Mouse (Mus musculus) forebrain, embryonic 14.5 days (tissue): ENCODE measurements around the gene Selenoh. TPM values are rescaled to one million over a fixed set of nuclear protein-coding genes. Genes with fewer than 3 reads are reported as not detected.
A peak's percentile ranks its signal among the peaks of the same experiment; 100 is the strongest.

Experiments used
- ATAC-seq: fragments of 200-750 bp; cut with Nextera tagmentation; 2 replicates; pipeline ENCODE4 v1.8.0; 2017; ENCODE audit warnings: mild to moderate bottlenecking, moderate library complexity
- DNase-seq: peaks from one replicate; pipeline ENCODE4 v3.0.0-alpha.2; 2015; ENCODE audit warnings: low spot score
- H3K27ac ChIP-seq: fragments of 300-500 bp; sonication (generic); 2 replicates; pipeline ENCODE4 v1.5.1; 2014; ENCODE audit warnings: low read depth, mild to moderate bottlenecking, control low read depth, low read length, moderate library complexity
- H3K27me3 ChIP-seq: fragments of 300-500 bp; sonication (generic); replicated peaks from 2 replicates; pipeline ENCODE4 v1.6.1; 2014; ENCODE audit warnings: low read length, control low read depth, mixed read lengths; ENCODE audit not compliant: control insufficient read depth, insufficient read depth
- H3K36me3 ChIP-seq: fragments of 300-500 bp; sonication (generic); 2 replicates; pipeline ENCODE4 v1.6.1; 2014; ENCODE audit warnings: low read length, control low read depth; ENCODE audit not compliant: control insufficient read depth, insufficient read depth
- H3K4me1 ChIP-seq: fragments of 300-500 bp; sonication (generic); 2 replicates; pipeline ENCODE4 v1.6.1; 2014; ENCODE audit warnings: antibody characterized with exemption, low read length, control low read depth; ENCODE audit not compliant: control insufficient read depth, insufficient read depth
- H3K4me2 ChIP-seq: fragments of 300-500 bp; sonication (generic); 2 replicates; pipeline ENCODE4 v1.6.1; 2014; ENCODE audit warnings: mild to moderate bottlenecking, control low read depth, low read length
- H3K4me3 ChIP-seq: fragments of 300-500 bp; sonication (generic); 2 replicates; pipeline ENCODE4 v1.5.1; 2014; ENCODE audit warnings: low read depth, low read length, control low read depth
- H3K9ac ChIP-seq: fragments of 300-500 bp; sonication (generic); 2 replicates; pipeline ENCODE4 v1.6.1; 2014; ENCODE audit warnings: mild to moderate bottlenecking, low read length, control low read depth, moderate library complexity
- H3K9me3 ChIP-seq: fragments of 300-500 bp; sonication (generic); replicated peaks from 2 replicates; pipeline ENCODE4 v1.6.1; 2016; ENCODE audit warnings: low read length, control low read depth, mixed read lengths; ENCODE audit not compliant: control insufficient read depth
- WGBS: fragments of 180-500 bp; shearing (Covaris S2); extraction: QIAGEN DNeasy Blood & Tissue Kit; methylation state at CpG from one replicate; pipeline ENCODE4 v1.1.7; 2014; 5-methylcytosine and 5-hydroxymethylcytosine counted together
- polyA plus RNA-seq: library from polyadenylated mRNA; unstranded; fragments of >200 nt; fragmentation: Nextera tagmentation; extraction: Ambion mirVana; gene quantifications from 2 replicates; pipeline ENCODE4 v1.2.1, GENCODE M21; 2014

The Selenoh gene
- polyA plus RNA-seq, 1 experiment from 2014 or later = 350 TPM

DNA sequence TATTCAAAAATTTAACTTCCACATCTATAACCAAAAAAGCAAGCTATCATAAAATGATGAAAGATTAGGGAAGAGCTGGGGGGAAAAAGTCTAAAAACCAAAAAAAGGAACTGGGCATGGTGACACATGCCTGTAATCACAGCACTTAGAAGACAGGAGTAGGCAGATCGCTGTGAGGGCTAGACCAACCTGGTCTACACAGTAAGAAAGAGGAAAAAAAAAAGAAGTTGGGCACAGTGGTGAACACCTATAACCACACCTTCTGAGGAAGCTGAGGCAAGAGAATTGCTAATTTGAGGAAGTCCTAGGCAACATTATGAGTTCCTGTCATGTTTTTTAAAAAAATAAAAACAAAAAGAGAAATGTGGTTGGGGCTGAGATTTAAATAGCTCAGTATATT, 14.7 kb downstream of the Selenoh start:
- WGBS = 71% methylated on average over 1 of the region's 1 CpGs
- Histone ChIP-seq H3K9me3 (no peaks in the 10 kb centered on the region), H3K4me1 (no peaks in the 10 kb centered on the region), H3K36me3 (no peaks in the 10 kb centered on the region), H3K9ac (no peak overlapping the region), H3K4me2 (no peak overlapping the region), H3K27me3 (no peaks in the 10 kb centered on the region), H3K4me3 (no peak overlapping the region), H3K27ac (no peak overlapping the region)
- DNase-seq (no peak), ATAC-seq (no peak)

GRCm38 (mm10) chr2:84653354-84653753, 17.2 kb downstream of the Selenoh start:
- no peak for ATAC-seq

DNA sequence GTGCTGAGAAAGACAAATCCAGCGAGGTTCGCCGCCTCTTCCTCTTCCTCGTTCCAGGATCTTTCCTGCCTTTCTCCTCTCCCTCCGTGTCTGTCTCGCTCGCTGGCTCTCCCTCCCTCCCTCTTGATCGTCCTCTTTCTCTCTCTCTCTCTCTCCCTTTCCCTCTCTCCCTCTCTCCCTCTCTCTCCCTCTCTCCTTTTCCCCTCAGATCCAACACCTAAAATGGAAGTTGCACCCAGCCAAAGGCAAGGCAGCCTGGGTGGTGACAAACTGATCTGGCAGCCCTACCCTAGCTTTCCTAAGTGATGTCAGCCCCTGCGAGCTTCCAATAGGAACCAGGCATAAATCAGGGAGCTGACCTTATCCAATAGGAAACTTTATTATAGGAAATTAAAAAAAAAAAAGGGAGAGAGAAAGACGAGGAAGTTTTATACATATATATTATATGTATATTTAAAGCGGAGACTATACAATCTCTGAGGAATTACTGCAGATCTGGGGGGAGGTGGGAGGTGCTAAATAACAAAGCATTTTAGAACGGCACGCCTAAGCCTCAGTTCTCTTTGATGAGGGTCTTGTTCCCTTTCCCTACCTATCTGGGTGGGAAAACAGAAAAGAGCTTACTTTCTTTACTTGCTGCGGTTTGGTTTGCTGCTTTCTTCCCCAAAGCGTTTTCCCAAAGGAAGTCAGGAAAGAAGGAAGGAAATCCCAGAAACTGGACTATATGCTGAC, 19.9 kb downstream of the Selenoh start, which contains the start of gene Ctnnd1:
Ctnnd1 (minus strand) TSS at position 302 of the 732 bp plus-strand sequence.
- Histone ChIP-seq H3K4me2 (peak within 1 kb of the TSS; percentile 84), H3K4me1 (peaks cover 2% of the 10 kb centered on the region; the same call in 1 of the 2 replicates), H3K27ac (peak within 1 kb of the TSS; percentile 91), H3K27me3 (no peaks in the 10 kb centered on the region), H3K4me3 (peak within 1 kb of the TSS; percentile 49), H3K9ac (peak within 1 kb of the TSS; percentile 74), H3K36me3 (no peaks in the 10 kb centered on the region), H3K9me3 (no peaks in the 10 kb centered on the region)
- WGBS = under 1% methylated on average over 15 of the region's 15 CpGs
- DNase-seq (peak; percentile 97), ATAC-seq (peak; percentile 99)

More at GRCm38 (mm10) chr2:84653354-84653753, 17.2 kb downstream of the Selenoh start:
- H3K36me3 ChIP-seq = no peaks in the 10 kb centered on the region
- H3K4me2 ChIP-seq = no peak overlapping the region
- no peak overlapping the region for H3K27ac ChIP-seq
- no peaks in the 10 kb centered on the region for H3K4me1 ChIP-seq
- no peak for DNase-seq
- no peaks in the 10 kb centered on the region for H3K27me3 ChIP-seq
- H3K9me3 ChIP-seq = no peaks in the 10 kb centered on the region
- no peak overlapping the region for H3K4me3 ChIP-seq
- H3K9ac ChIP-seq = no peak overlapping the region

DNA sequence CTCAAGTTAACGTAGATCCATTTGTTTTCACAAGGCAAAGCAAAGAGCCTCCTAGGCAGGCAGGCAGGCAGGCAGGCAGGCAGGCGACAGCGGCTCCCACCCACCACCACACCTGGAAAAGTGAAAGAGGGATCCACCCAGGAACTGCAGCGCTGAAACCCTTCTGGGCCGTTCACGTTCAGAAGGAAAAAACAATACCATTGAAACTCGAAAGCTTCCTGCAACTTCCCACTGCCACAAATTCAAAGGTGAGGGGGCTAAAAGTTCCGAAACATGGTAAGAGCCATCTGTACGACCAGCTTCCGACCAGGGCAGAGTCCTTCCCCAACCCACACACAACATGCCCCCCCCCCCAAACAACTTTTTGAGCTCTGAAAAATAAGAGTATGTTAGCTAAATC, 20.9 kb downstream of the Selenoh start:
- Histone ChIP-seq H3K4me3 (peak overlapping the region; percentile 49), H3K4me2 (peak overlapping the region; percentile 84), H3K9me3 (no peaks in the 10 kb centered on the region), H3K36me3 (no peaks in the 10 kb centered on the region), H3K27ac (no peak overlapping the region; the same call in 1 of the 2 replicates), H3K4me1 (peaks cover 2% of the 10 kb centered on the region; the same call in 1 of the 2 replicates), H3K27me3 (no peaks in the 10 kb centered on the region), H3K9ac (peak overlapping the region; percentile 74)
- WGBS = 0% methylated on average over 10 of the region's 10 CpGs
- DNase-seq (peak; percentile 17), ATAC-seq (no peak)

DNA sequence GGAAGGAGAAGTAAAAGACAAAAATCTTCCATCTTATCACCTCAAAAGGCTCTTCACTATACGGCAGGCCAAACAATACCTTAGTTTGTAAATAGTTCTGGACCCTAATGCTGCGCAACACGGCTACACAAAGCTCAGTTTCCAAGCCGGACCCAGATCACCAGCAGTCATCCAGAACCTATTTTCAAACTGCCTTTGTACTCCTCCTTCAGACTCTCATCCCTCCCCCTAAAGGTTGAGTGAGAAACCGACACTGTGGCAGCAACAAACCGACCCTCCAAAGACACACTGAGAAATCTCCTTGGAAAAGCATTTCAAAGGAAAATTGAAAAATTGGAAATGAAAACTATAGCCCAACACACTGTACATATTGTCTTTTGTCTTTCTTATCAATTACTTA, 22.2 kb downstream of the Selenoh start:
- Histone ChIP-seq H3K27ac (no peak overlapping the region), H3K9ac (peak overlapping the region; percentile 70), H3K27me3 (no peaks in the 10 kb centered on the region), H3K9me3 (no peaks in the 10 kb centered on the region), H3K4me2 (peak overlapping the region; percentile 84), H3K36me3 (no peaks in the 10 kb centered on the region), H3K4me1 (peaks cover 2% of the 10 kb centered on the region; the same call in 1 of the 2 replicates), H3K4me3 (peak overlapping the region; percentile 49)
- no peak for ATAC-seq
- peak; percentile 58 for DNase-seq
- WGBS = 29% methylated on average over 6 of the region's 6 CpGs

DNA sequence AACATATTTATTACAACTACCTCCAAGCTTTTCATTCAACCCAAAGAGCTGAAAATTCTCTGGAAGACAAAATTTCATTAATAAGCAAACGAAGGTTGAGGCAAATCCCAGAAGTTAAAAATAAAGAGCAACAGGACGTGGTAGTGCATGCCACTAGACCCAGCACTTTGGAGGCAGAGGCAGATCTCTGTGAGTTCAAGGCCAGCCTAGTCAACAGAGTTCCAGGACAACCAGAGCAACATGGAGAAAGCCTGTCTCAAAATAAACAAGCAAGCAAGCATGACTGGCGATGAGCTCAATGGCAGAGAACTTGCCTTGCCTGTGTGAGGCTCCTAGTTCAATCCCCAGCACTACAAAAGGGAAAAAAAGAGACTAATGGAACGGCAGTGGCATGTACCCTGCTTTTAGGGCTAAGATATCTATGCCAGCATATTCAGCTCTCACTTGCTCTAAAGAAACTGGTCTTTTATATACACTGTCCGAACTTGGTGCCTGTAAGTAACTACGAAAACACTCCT, 23.5 kb downstream of the Selenoh start:
- Histone ChIP-seq H3K4me3 (no peak overlapping the region), H3K9ac (no peak overlapping the region), H3K4me1 (peaks cover 2% of the 10 kb centered on the region; the same call in 1 of the 2 replicates), H3K36me3 (no peaks in the 10 kb centered on the region), H3K27me3 (no peaks in the 10 kb centered on the region), H3K9me3 (no peaks in the 10 kb centered on the region), H3K27ac (no peak overlapping the region), H3K4me2 (peak overlapping the region; percentile 84)
- ATAC-seq (no peak), DNase-seq (no peak)
- WGBS = 91% methylated on average over 6 of the region's 6 CpGs

DNA sequence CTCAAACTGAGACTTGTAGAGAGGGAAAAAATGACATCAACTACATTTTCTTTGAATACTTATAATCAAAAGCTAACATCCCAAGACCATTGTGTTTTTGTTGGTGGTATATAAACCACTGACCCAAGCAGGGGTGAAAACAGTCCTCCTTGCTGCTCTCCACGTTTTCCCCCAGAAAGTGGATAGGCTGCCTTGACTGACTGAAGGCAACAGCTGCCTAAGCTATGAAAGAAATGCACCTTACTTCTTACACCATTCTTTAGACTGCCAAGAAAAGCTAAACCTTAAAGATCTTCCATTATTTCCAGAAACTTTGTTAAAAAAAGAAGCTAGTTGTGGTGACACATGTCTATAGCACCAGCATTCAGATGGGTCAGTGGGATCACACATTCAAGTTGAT, 24.4 kb downstream of the Selenoh start:
- ATAC-seq (no peak), DNase-seq (no peak)
- WGBS = 79% methylated on average over 1 of the region's 1 CpGs
- Histone ChIP-seq H3K36me3 (no peaks in the 10 kb centered on the region), H3K27ac (no peak overlapping the region), H3K27me3 (no peaks in the 10 kb centered on the region), H3K4me2 (no peak overlapping the region), H3K4me3 (no peak overlapping the region), H3K9ac (no peak overlapping the region), H3K4me1 (peaks cover 2% of the 10 kb centered on the region; the same call in 1 of the 2 replicates), H3K9me3 (no peaks in the 10 kb centered on the region)

- Histone ChIP-seq H3K4me2 (no peak overlapping the region), H3K36me3 (no peaks in the 10 kb centered on the region), H3K9ac (no peak overlapping the region), H3K27me3 (no peaks in the 10 kb centered on the region), H3K9me3 (no peaks in the 10 kb centered on the region), H3K4me1 (peaks cover 23% of the 10 kb centered on the region), H3K27ac (no peak overlapping the region), H3K4me3 (no peak overlapping the region)
- ATAC-seq = no peak
- no peak for DNase-seq
Observed at GRCm38 (mm10) chr2:84640833-84641232, 29.7 kb downstream of the Selenoh start.
